Mouse (Mus musculus) thymus, adult 2 months (tissue): ENCODE results near the gene Cyb561a3.

ENCODE experiments used
- CTCF ChIP-seq: fragments of 200-500 bp; IDR thresholded peaks from 2 replicates; pipeline ENCODE4 v1.5.1; 2012; ENCODE audit warnings: mild to moderate bottlenecking, control low read depth, low read length, moderate library complexity, borderline replicate concordance; ENCODE audit not compliant: control insufficient read depth, poor library complexity, insufficient read depth; ENCODE audit errors: extremely low read depth
- POLR2A ChIP-seq: fragments of 200-500 bp; IDR thresholded peaks from 2 replicates; pipeline ENCODE4 v1.6.1; 2012; ENCODE audit warnings: mild to moderate bottlenecking, low read length, control low read depth, moderate library complexity; ENCODE audit not compliant: control insufficient read depth, poor library complexity, insufficient read depth; ENCODE audit errors: extremely low read depth

DNA sequence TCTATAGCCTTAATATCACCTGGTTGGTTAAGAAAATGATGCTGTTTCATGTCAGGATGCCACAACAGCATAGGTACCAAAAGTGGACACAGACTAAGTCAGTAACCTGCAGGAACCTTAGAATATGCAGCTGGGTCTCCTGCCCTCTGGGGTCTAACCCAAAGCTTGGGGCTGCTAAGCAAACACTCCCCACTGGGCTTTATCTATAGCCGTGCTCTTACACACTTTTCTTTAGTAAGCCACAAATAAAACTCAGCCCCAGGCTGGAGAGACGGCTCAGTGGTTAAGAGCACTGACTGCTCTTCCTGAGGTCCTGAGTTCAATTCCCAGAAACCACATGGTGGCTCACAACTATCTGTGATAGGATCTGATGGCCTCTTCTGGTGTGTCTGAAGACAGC, 20.0 kb upstream of the Cyb561a3 start:
- TF ChIP-seq CTCF (no peak), POLR2A (no peak)
